Mouse (Mus musculus): ENCODE results near the gene Pdxk.

- TF ChIP-seq CTCF (IDR thresholded peaks at IDR 0.05; ENCODE audit: control insufficient read depth, insufficient read depth, insufficient replicate concordance, low read depth, low read length) (no peak), POLR2A (IDR thresholded peaks at IDR 0.05; ENCODE audit: control insufficient read depth, low read depth, low read length) (no peak)
These were observed 55.6 kb downstream of the Pdxk start for GRCm38 (mm10) chr10:78409035-78409788.
